Mouse (Mus musculus): ENCODE data around the gene Gm20604. TPM values are rescaled to one million over a fixed set of nuclear protein-coding genes. Genes with fewer than 3 reads are reported as not detected.

Gene Gm20604
- total and polyA plus RNA-seq, 3 experiments, result 2.9 to 4.2 (median 3.8) TPM

DNA sequence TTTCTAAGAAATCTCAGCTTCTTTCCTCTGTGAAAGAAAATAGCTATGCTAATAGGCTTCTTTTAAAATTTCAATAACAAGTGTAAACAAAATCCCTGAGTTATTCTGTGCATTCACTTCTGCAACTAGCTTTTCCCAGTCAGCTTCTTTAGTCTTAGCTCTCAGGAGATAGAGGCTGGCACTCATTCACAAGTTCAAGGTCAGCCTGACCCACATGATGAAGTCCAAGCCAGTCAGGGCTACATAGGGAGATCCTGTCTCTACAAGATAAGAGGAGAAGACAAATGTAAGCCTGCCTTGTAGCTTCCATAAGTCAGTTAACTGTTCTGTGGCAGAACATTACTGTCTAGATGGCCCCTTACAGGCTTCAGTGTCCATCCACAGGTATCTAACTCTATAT is 5.2 kb upstream of the Gm20604 start:
- TF ChIP-seq POLR2A (IDR thresholded peaks at IDR 0.05; ENCODE audit: insufficient read depth, low read depth, low read length), result no peak
- no peak for TF ChIP-seq CTCF (IDR thresholded peaks at IDR 0.05)
- TF ChIP-seq EP300 (IDR thresholded peaks at IDR 0.05; ENCODE audit: insufficient read depth, low read depth, low read length), result no peak
- Histone ChIP-seq H3K27me3 (ENCODE audit: control insufficient read depth, insufficient read depth, low read length) (no peaks in the 10 kb centered on the region), H3K4me3 (no peak overlapping the region), H3K79me2 (replicated peaks; ENCODE audit: control insufficient read depth, insufficient read depth, low read length) (0 out of 2 replicates have a peak, but pooled peaks cover 1% of the 10 kb centered on the region), H3K36me3 (ENCODE audit: control insufficient read depth, insufficient read depth, low read length) (no peaks in the 10 kb centered on the region; the same call in none of the 2 replicates), H3K27ac (no peak overlapping the region), H3K4me1 (ENCODE audit: control insufficient read depth, insufficient read depth, low read length) (peaks cover 3% of the 10 kb centered on the region), H3K9ac (ENCODE audit: low read depth, low read length) (no peak overlapping the region)
- intact Hi-C loops (cut with DNase I), result no loop called here
- DNase-seq, result no peak

- no peaks in the 10 kb centered on the region for H3K27me3 ChIP-seq (ENCODE audit: control insufficient read depth, insufficient read depth, low read length)
- no peak overlapping the region for H3K4me3 ChIP-seq
- H3K9ac ChIP-seq (ENCODE audit: low read depth, low read length), result no peak overlapping the region
- TF ChIP-seq EP300 (IDR thresholded peaks at IDR 0.05; ENCODE audit: insufficient read depth, low read depth, low read length) (no peak), POLR2A (IDR thresholded peaks at IDR 0.05; ENCODE audit: insufficient read depth, low read depth, low read length) (no peak), CTCF (IDR thresholded peaks at IDR 0.05) (no peak)
- no peak for DNase-seq
- H3K27ac ChIP-seq, result no peak overlapping the region
- H3K79me2 ChIP-seq (replicated peaks; ENCODE audit: control insufficient read depth, insufficient read depth, low read length), result 0 out of 2 replicates have a peak, but pooled peaks cover 1% of the 10 kb centered on the region
- intact Hi-C loops (cut with DNase I), result no loop called here
- H3K36me3 ChIP-seq (ENCODE audit: control insufficient read depth, insufficient read depth, low read length), result no peaks in the 10 kb centered on the region; the same call in none of the 2 replicates
- WGBS, result 66% methylated on average over 3 of the region's 3 CpGs
- peaks cover 5% of the 10 kb centered on the region for H3K4me1 ChIP-seq (ENCODE audit: control insufficient read depth, insufficient read depth, low read length)
Measured at GRCm38 (mm10) chr12:102761668-102762067, 3.2 kb upstream of the Gm20604 start.

GRCm38 (mm10) chr12:102758936-102759335 is 464 bp upstream of the Gm20604 start:
- no peaks in the 10 kb centered on the region; the same call in 1 of the 2 replicates for H3K36me3 ChIP-seq (ENCODE audit: control insufficient read depth, insufficient read depth, low read length)
- TF ChIP-seq POLR2A (IDR thresholded peaks at IDR 0.05; ENCODE audit: insufficient read depth, low read depth, low read length), result no peak
- no peak for TF ChIP-seq EP300 (IDR thresholded peaks at IDR 0.05; ENCODE audit: insufficient read depth, low read depth, low read length)
- no peak for TF ChIP-seq CTCF (IDR thresholded peaks at IDR 0.05)
- H3K27me3 ChIP-seq (ENCODE audit: control insufficient read depth, insufficient read depth, low read length), result no peaks in the 10 kb centered on the region
- H3K79me2 ChIP-seq (replicated peaks; ENCODE audit: control insufficient read depth, insufficient read depth, low read length), result 0 out of 2 replicates have a peak, but pooled peaks cover 1% of the 10 kb centered on the region
- H3K27ac ChIP-seq, result peak overlapping the region; percentile 79
- H3K4me3 ChIP-seq, result peak overlapping the region; percentile 63
- intact Hi-C loops (cut with DNase I), result loop anchor here (5.0 kb wide), 1 partner anchor 118 kb away; the partner anchor contains the start of gene Btbd7
- no peak for DNase-seq
- 3% methylated on average over 5 of the region's 5 CpGs for WGBS
- peaks cover 5% of the 10 kb centered on the region for H3K4me1 ChIP-seq (ENCODE audit: control insufficient read depth, insufficient read depth, low read length)
- H3K9ac ChIP-seq (ENCODE audit: low read depth, low read length), result peak overlapping the region; percentile 76

DNA sequence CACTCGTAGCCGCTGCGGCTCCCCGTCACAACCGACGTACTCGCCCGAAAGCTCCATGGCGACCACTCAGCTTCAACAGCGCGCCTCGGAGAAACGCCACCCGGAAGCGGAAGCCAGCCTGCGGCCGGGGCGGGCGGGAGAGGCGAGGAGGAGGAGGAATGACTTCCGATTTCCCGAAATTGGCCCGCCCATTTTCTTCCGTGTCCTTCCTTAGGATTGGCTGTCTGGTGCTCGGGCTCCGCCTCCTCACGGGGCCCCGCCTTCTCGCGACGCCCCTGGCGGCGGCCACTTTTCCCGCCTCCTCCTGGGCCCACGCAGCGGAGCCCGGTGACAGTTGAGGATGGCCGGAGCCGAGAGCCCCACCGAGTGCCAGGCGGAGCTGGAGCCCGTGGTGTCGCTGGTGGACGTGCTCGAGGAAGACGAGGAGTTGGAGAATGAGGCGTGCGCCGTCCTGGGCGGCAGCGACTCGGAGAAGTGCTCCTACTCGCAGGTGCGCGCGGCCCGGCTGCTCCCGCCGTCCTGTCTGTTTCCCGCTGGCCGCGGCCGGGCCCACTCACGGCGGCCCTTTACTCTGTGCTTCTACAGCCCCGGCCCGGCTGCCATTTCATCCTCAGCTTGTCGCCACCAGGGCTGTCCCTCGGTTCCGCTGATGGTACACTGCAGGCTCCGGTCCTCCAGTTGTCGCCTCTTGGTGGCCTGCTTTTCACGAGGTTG is 626 bp downstream of the Gm20604 start, which contains the start of the genes Gm28051, Gon7 and Ubr7:
Gm28051 (minus strand) TSS at position 77 of the 714 bp plus-strand sequence.
Gon7 (minus strand) TSS at position 115 of the 714 bp plus-strand sequence.
Ubr7 (plus strand) TSS at position 279 of the 714 bp plus-strand sequence.
- WGBS, result under 1% methylated on average over 73 of the region's 73 CpGs
- peak within 1 kb of the TSS; percentile 63 for H3K4me3 ChIP-seq

GRCm38 (mm10) chr12:102757055-102757688 is 1.3 kb downstream of the Gm20604 start:
- TF ChIP-seq POLR2A (IDR thresholded peaks at IDR 0.05; ENCODE audit: insufficient read depth, low read depth, low read length) (no peak), EP300 (IDR thresholded peaks at IDR 0.05; ENCODE audit: insufficient read depth, low read depth, low read length) (no peak), CTCF (IDR thresholded peaks at IDR 0.05) (no peak)
- intact Hi-C loops (cut with DNase I), result loop anchor here (1.0 to 5.0 kb wide), 2 partner anchors 14 to 120 kb away; partner anchors contain the start of genes Btbd7, Moap1 and Tmem251
- Histone ChIP-seq H3K4me3 (peak overlapping the region; percentile 63), H3K4me1 (ENCODE audit: control insufficient read depth, insufficient read depth, low read length) (peaks cover 5% of the 10 kb centered on the region), H3K27ac (peak overlapping the region; percentile 92), H3K9ac (ENCODE audit: low read depth, low read length) (peak overlapping the region; percentile 62), H3K79me2 (replicated peaks; ENCODE audit: control insufficient read depth, insufficient read depth, low read length) (peaks cover 1% of the 10 kb centered on the region; the same call in 1 of the 2 replicates), H3K36me3 (ENCODE audit: control insufficient read depth, insufficient read depth, low read length) (no peaks in the 10 kb centered on the region; the same call in 1 of the 2 replicates), H3K27me3 (ENCODE audit: control insufficient read depth, insufficient read depth, low read length) (no peaks in the 10 kb centered on the region)
- 1% methylated on average over 46 of the region's 46 CpGs for WGBS
- DNase-seq, result no peak

More for the DNA sequence above, 626 bp downstream of the Gm20604 start, which contains the start of the genes Gm28051, Gon7 and Ubr7:
- H3K79me2 ChIP-seq (replicated peaks; ENCODE audit: control insufficient read depth, insufficient read depth, low read length), result 0 out of 2 replicates have a peak, but pooled peaks cover 1% of the 10 kb centered on the region
- peaks cover 5% of the 10 kb centered on the region for H3K4me1 ChIP-seq (ENCODE audit: control insufficient read depth, insufficient read depth, low read length)
- intact Hi-C loops (cut with DNase I), result loop anchor here (1.0 to 5.0 kb wide), 2 partner anchors 15 to 119 kb away; partner anchors contain the start of genes Btbd7, Moap1 and Tmem251
- H3K27ac ChIP-seq, result peak within 1 kb of the TSS; percentile 92
- TF ChIP-seq CTCF (IDR thresholded peaks at IDR 0.05), result peak; percentile 68
- TF ChIP-seq EP300 (IDR thresholded peaks at IDR 0.05; ENCODE audit: insufficient read depth, low read depth, low read length), result 0 out of 2 replicates have a peak, but pooled peaks have one; percentile 10
- TF ChIP-seq POLR2A (IDR thresholded peaks at IDR 0.05; ENCODE audit: insufficient read depth, low read depth, low read length), result peak; percentile 68
- peak within 1 kb of the TSS; percentile 76 for H3K9ac ChIP-seq (ENCODE audit: low read depth, low read length)
- H3K36me3 ChIP-seq (ENCODE audit: control insufficient read depth, insufficient read depth, low read length), result no peaks in the 10 kb centered on the region; the same call in 1 of the 2 replicates
- no peaks in the 10 kb centered on the region for H3K27me3 ChIP-seq (ENCODE audit: control insufficient read depth, insufficient read depth, low read length)
- peak; percentile 95 to 98 for DNase-seq
